Mouse (Mus musculus): ENCODE results near the gene Gm20605.

GRCm38 (mm10) chr5:137607860-137608653 lies 20.9 kb upstream of the Gm20605 start:
- TF ChIP-seq POLR2A (IDR thresholded peaks at IDR 0.05; ENCODE audit: borderline replicate concordance, low read depth, low read length), result no peak
- TF ChIP-seq CTCF (IDR thresholded peaks at IDR 0.05; ENCODE audit: low read depth, low read length), result no peak
